Mouse (Mus musculus) forebrain, postnatal 0 days (tissue): ENCODE data around the gene Gas7. TPM values are rescaled to one million over a fixed set of nuclear protein-coding genes. Genes with fewer than 3 reads are reported as not detected.

ENCODE experiments used
- ATAC-seq: fragments of 200-750 bp; cut with Nextera tagmentation; 2 replicates; pipeline ENCODE4 v1.8.0; 2017; ENCODE audit warnings: mild to moderate bottlenecking, moderate library complexity
- DNase-seq: peaks from one replicate; pipeline ENCODE4 v3.0.0-alpha.2; 2015
- H3K27ac ChIP-seq: fragments of 300-500 bp; sonication (generic); 2 replicates; pipeline ENCODE4 v1.5.1; 2014; ENCODE audit warnings: low read depth, mild to moderate bottlenecking, antibody characterized with exemption, low read length, moderate library complexity, mixed read lengths
- H3K27me3 ChIP-seq: fragments of 300-500 bp; sonication (generic); 2 replicates; pipeline ENCODE4 v1.6.1; 2014; ENCODE audit warnings: mild to moderate bottlenecking, low read length, mixed read lengths; ENCODE audit not compliant: insufficient read depth
- H3K36me3 ChIP-seq: fragments of 300-500 bp; sonication (generic); 2 replicates; pipeline ENCODE4 v1.6.1; 2014; ENCODE audit warnings: mild to moderate bottlenecking, moderate library complexity; ENCODE audit not compliant: insufficient read depth
- H3K4me1 ChIP-seq: fragments of 300-500 bp; sonication (generic); 2 replicates; pipeline ENCODE4 v1.6.1; 2014; ENCODE audit warnings: antibody characterized with exemption; ENCODE audit not compliant: insufficient read depth
- H3K4me2 ChIP-seq: fragments of 300-500 bp; sonication (generic); 2 replicates; pipeline ENCODE4 v1.6.1; 2014; ENCODE audit warnings: low read depth, mild to moderate bottlenecking, moderate library complexity
- H3K4me3 ChIP-seq: fragments of 300-500 bp; sonication (generic); 2 replicates; pipeline ENCODE4 v1.5.1; 2014; ENCODE audit warnings: low read depth, low read length, mixed read lengths
- H3K9ac ChIP-seq: fragments of 300-500 bp; sonication (generic); 2 replicates; pipeline ENCODE4 v1.6.1; 2014; ENCODE audit warnings: mild to moderate bottlenecking
- H3K9me3 ChIP-seq: fragments of 300-500 bp; sonication (generic); 2 replicates; pipeline ENCODE4 v1.6.1; 2016; ENCODE audit warnings: low read length
- CTCF ChIP-seq: sonication (generic); IDR thresholded peaks from 2 replicates; pipeline ENCODE4 v1.5.1; 2016; ENCODE audit warnings: antibody characterized with exemption, control low read depth, low read depth
- WGBS: fragments of 180-500 bp; shearing (Covaris S2); extraction: QIAGEN DNeasy Blood & Tissue Kit; methylation state at CpG from one replicate; pipeline ENCODE4 v1.1.7; 2014; 5-methylcytosine and 5-hydroxymethylcytosine counted together
- polyA plus RNA-seq: library from polyadenylated mRNA; unstranded; fragments of >200 nt; fragmentation: Nextera tagmentation; extraction: Ambion mirVana; gene quantifications from 2 replicates; pipeline ENCODE4 v1.2.1, GENCODE M21; 2015
- total RNA-seq: library from RNA; depleted of rRNA; stranded (reverse); fragments of >200 nt; gene quantifications from 2 replicates; pipeline ENCODE4 v1.2.3, GENCODE M21; 2014

The Gas7 gene
- total and polyA plus RNA-seq, 2 experiments from 2014 or later: 124 to 176 TPM

- no peak overlapping the region for H3K4me3 ChIP-seq
- no peak for DNase-seq
- H3K9me3 ChIP-seq: no peaks in the 10 kb centered on the region
- H3K36me3 ChIP-seq: peaks cover 4% of the 10 kb centered on the region; the same call in 1 of the 2 replicates
- no peak overlapping the region for H3K27ac ChIP-seq
- no peak overlapping the region for H3K4me2 ChIP-seq
- H3K27me3 ChIP-seq: no peaks in the 10 kb centered on the region
- no peak overlapping the region for H3K9ac ChIP-seq
- H3K4me1 ChIP-seq: no peaks in the 10 kb centered on the region
- no peak for ATAC-seq
- WGBS: 66% methylated on average over 3 of the region's 3 CpGs
- no peak for TF ChIP-seq CTCF
Measured at GRCm38 (mm10) chr11:67633620-67634229, 178.5 kb downstream of the Gas7 start.

- no peak for ATAC-seq
- H3K36me3 ChIP-seq: no peaks in the 10 kb centered on the region
- H3K9ac ChIP-seq: no peak overlapping the region
- H3K27me3 ChIP-seq: no peaks in the 10 kb centered on the region
- no peak for TF ChIP-seq CTCF
- no peaks in the 10 kb centered on the region for H3K9me3 ChIP-seq
- no peak overlapping the region for H3K27ac ChIP-seq
- no peak overlapping the region for H3K4me2 ChIP-seq
- 76% methylated on average over 4 of the region's 4 CpGs for WGBS
- no peak for DNase-seq
- H3K4me3 ChIP-seq: no peak overlapping the region
- no peaks in the 10 kb centered on the region for H3K4me1 ChIP-seq
Measured at GRCm38 (mm10) chr11:67636201-67636600, 181.0 kb downstream of the Gas7 start.

GRCm38 (mm10) chr11:67636905-67637586 is 181.8 kb downstream of the Gas7 start:
- H3K27ac ChIP-seq: no peak overlapping the region
- no peaks in the 10 kb centered on the region for H3K4me1 ChIP-seq
- no peaks in the 10 kb centered on the region for H3K36me3 ChIP-seq
- no peak overlapping the region for H3K4me3 ChIP-seq
- WGBS: 48% methylated on average over 6 of the region's 6 CpGs
- ATAC-seq (no peak), DNase-seq (no peak)
- TF ChIP-seq CTCF: no peak
- no peak overlapping the region for H3K9ac ChIP-seq
- H3K4me2 ChIP-seq: no peak overlapping the region
- H3K27me3 ChIP-seq: no peaks in the 10 kb centered on the region
- H3K9me3 ChIP-seq: no peaks in the 10 kb centered on the region

- DNase-seq: no peak
- H3K9me3 ChIP-seq: no peaks in the 10 kb centered on the region
- no peaks in the 10 kb centered on the region for H3K4me1 ChIP-seq
- H3K9ac ChIP-seq: no peak overlapping the region
- H3K4me3 ChIP-seq: no peak overlapping the region
- no peak overlapping the region for H3K27ac ChIP-seq
- WGBS: 66% methylated on average over 3 of the region's 3 CpGs
- H3K36me3 ChIP-seq: no peaks in the 10 kb centered on the region
- H3K27me3 ChIP-seq: no peaks in the 10 kb centered on the region
- H3K4me2 ChIP-seq: no peak overlapping the region
- no peak for TF ChIP-seq CTCF
- ATAC-seq: no peak
Measured at GRCm38 (mm10) chr11:67638401-67638800, 183.2 kb downstream of the Gas7 start.

GRCm38 (mm10) chr11:67640299-67640698 is 185.1 kb downstream of the Gas7 start:
- ATAC-seq: no peak
- H3K4me3 ChIP-seq: no peak overlapping the region
- H3K4me1 ChIP-seq: no peaks in the 10 kb centered on the region
- WGBS: 81% methylated on average over 6 of the region's 6 CpGs
- no peaks in the 10 kb centered on the region for H3K27me3 ChIP-seq
- no peak for DNase-seq
- no peak overlapping the region for H3K9ac ChIP-seq
- TF ChIP-seq CTCF: no peak
- no peaks in the 10 kb centered on the region for H3K9me3 ChIP-seq
- no peaks in the 10 kb centered on the region for H3K36me3 ChIP-seq
- H3K4me2 ChIP-seq: no peak overlapping the region
- H3K27ac ChIP-seq: no peak overlapping the region

- H3K4me2 ChIP-seq: no peak overlapping the region
- H3K4me1 ChIP-seq: no peaks in the 10 kb centered on the region
- TF ChIP-seq CTCF: no peak
- WGBS: 94% methylated on average over 8 of the region's 8 CpGs
- no peak overlapping the region for H3K27ac ChIP-seq
- no peaks in the 10 kb centered on the region for H3K36me3 ChIP-seq
- no peaks in the 10 kb centered on the region for H3K9me3 ChIP-seq
- no peak for DNase-seq
- no peak overlapping the region for H3K4me3 ChIP-seq
- no peak overlapping the region for H3K9ac ChIP-seq
- no peaks in the 10 kb centered on the region for H3K27me3 ChIP-seq
- ATAC-seq: no peak
Measured at GRCm38 (mm10) chr11:67642421-67642820, 187.2 kb downstream of the Gas7 start.

- DNase-seq (no peak), ATAC-seq (no peak)
- Histone ChIP-seq H3K4me3 (no peak overlapping the region), H3K27me3 (no peaks in the 10 kb centered on the region), H3K4me2 (no peak overlapping the region), H3K9me3 (no peaks in the 10 kb centered on the region), H3K9ac (no peak overlapping the region), H3K27ac (no peak overlapping the region), H3K36me3 (no peaks in the 10 kb centered on the region), H3K4me1 (no peaks in the 10 kb centered on the region)
- WGBS: 91% methylated on average over 5 of the region's 5 CpGs
- no peak for TF ChIP-seq CTCF
Measured at GRCm38 (mm10) chr11:67642835-67643234, 187.6 kb downstream of the Gas7 start.
